Mouse (Mus musculus) left cerebral cortex, adult 2 months (tissue): Measurements from ENCODE around the gene Vsir. TPM values are rescaled to one million over a fixed set of nuclear protein-coding genes. Genes with fewer than 3 reads are reported as not detected.

Experiments
- DNase-seq, 2 experiments: peaks; one replicate each; pipeline ENCODE4 v3.0.0; 2021 to 2022; ENCODE audit warnings: low spot score in 2 of 2, mixed read lengths in 1 of 2; ENCODE audit errors: extremely low spot score in 1 of 2
- H3K27ac ChIP-seq: fragments of 200-600 bp; 2 replicates; pipeline ENCODE4 v1.8.1; 2022
- H3K4me3 ChIP-seq: fragments of 200-600 bp; 2 replicates; pipeline ENCODE4 v1.8.1; 2022
- CTCF ChIP-seq: fragments of 200-600 bp; IDR thresholded peaks from 2 replicates; pipeline ENCODE4 v1.8.1; 2022; ENCODE audit warnings: antibody characterized with exemption, mild to moderate bottlenecking, moderate library complexity
- intact Hi-C: fragments of 180-260 bp; cut with DNase I; formaldehyde crosslinking; loops from one replicate; pipeline ENCODE4 v1.15.1; 2025
- total RNA-seq, 2 experiments: library from RNA; stranded (reverse); gene quantifications; 2 replicates each; pipeline ENCODE4 v1.2.3; 2021

The Vsir gene
- total RNA-seq, 2 experiments from 2014 or later: 19.7 to 26.7 TPM

DNA sequence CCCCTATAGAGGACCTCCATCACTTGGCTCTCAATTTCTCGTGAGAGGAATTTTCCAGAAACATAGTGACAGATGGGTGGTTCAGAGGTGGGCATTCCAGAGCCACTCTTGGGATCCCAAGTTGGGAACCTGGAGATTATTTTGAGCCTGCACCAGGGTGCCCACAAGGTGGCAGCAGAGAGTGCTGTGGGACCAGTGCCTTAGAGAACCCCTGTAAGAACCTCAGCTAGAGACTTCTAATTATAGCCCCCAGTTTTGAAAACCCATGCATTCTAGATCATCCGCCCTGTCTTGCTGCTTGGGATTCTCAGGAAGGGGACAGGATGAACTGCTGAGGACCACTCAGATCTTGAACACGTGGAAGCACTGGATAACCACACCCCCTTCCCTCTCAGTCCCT, 71.5 kb downstream of the Vsir start:
- TF ChIP-seq CTCF: peak; percentile 94
- intact Hi-C loops: loop anchor here (2.0 to 10.0 kb wide), 2 partner anchors 279 to 657 kb away; partner anchors contain the start of gene Cdh23
- H3K27ac ChIP-seq: no peak overlapping the region
- no peak overlapping the region for H3K4me3 ChIP-seq
- DNase-seq: peak; percentile 64 to 69

DNA sequence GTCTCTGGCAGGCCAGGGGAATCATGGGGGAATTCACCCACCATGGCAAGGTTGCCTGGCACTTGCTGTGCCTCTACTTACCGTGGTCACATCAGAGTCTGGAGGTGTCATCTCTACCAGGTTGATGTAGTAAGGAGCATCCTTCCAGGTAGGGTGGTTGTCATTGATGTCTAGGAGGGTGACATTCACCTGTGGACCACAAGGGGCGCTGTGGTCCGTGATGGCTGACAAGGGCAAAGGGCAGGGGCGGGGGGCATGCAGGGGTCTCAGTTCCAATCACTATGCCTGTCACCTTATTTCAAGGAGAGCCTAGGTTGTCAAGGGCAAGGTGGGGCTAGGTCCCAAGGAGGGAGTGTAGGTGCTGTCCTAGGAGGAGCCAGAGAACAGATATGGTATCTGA, 73.0 kb downstream of the Vsir start:
- intact Hi-C loops: loop anchor here (2.0 to 10.0 kb wide), 2 partner anchors 277 to 655 kb away; partner anchors contain the start of gene Cdh23
- DNase-seq: no peak
- H3K27ac ChIP-seq: no peak overlapping the region
- TF ChIP-seq CTCF: peak; percentile 27
- H3K4me3 ChIP-seq: no peak overlapping the region

Other genes with a start within 250 kb of the Vsir start
- gene Spock2, start 240.6 kb upstream of the Vsir start, total RNA-seq: 100 to 1,000 TPM; 541 to 578 TPM
- gene Chst3, start 127.6 kb upstream of the Vsir start, total RNA-seq: 1 to 10 TPM; 1.2 to 1.4 TPM
- 1,000 to 10,000 TPM; 1,511 to 1,570 TPM for gene Psap, start 69.2 kb upstream of the Vsir start, total RNA-seq
- not detected for gene Gm17455, start 52.9 kb downstream of the Vsir start, total RNA-seq